Mouse (Mus musculus): ENCODE data around the gene Iqce.

Iqce gene

GRCm38 (mm10) chr5:140615321-140616109 lies 86.7 kb downstream of the Iqce start:
- no peak for DNase-seq (ENCODE audit: low spot score in 2 of 2)

GRCm38 (mm10) chr5:140614837-140615236 lies 87.3 kb downstream of the Iqce start:
- DNase-seq (ENCODE audit: low spot score in 2 of 2) = no peak

- DNase-seq (ENCODE audit: low spot score in 2 of 2) = no peak
Observed at GRCm38 (mm10) chr5:140614141-140614540, 88.0 kb downstream of the Iqce start.

GRCm38 (mm10) chr5:140612191-140612590 lies 90.0 kb downstream of the Iqce start:
- DNase-seq (ENCODE audit: low spot score in 2 of 2) = no peak

Data from urinary bladder, postnatal 4 days (tissue).